Mouse (Mus musculus): ENCODE measurements around the gene Tpk1.
"Not testable (repeated sequence)": the region's sequence is repeated elsewhere in the genome, so short reads cannot be mapped to it uniquely, and the experiment has no call there.

The Tpk1 gene

DNA sequence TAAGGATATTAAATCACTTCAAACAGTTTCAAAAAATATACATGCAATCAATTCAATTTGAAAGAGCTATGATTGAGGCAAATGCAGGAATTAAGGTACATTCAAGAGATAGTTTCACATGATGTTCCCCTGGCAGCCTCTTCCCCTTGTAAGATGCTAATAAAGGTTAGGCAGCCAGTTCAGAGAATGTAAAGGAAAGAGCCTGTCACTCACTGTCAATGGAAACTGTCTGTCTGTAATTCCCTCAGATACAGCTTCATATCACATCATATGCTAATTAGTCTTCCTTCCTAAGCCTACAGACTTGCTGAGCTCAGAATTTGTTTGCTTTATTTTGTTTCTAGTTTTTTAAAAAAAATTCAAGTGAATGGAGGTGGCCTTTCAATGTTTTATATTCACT lies 147.7 kb downstream of the Tpk1 start:
- no peak for DNase-seq

- DNase-seq = no peak
These were observed 148.8 kb downstream of the Tpk1 start for GRCm38 (mm10) chr6:43517316-43517655.

DNA sequence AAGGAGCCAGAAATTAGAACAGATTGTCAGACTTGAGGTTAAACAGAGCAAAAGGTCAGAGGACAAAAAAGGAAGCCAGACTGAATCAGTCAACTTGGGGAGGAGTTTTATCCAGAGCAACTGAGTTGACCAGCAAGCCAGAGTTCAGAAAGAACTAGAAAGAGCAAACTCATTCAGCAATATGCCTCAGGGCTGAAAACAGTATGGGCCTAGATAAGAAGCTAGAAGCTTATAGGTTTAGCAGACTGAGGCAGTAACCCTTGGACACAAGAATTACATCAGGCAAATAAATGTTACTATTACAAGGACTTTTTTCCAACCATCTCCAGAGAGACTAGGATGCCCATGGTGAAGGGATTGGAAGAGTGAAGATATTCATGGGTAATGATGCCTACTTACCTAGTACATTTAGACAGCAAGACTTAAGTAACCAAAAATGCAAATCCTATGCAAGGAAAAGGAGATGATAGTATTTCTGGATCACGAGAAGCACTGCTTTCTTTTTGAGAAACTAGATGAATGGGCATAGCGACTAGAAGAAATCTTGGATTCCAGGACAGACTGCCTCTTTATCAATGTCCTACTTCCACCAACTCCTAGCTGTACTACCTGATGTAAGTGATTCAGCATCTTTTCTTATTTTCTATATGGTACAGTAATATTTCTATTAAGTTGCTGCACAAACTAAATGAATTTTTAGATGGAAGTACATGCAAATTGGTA lies 149.3 kb downstream of the Tpk1 start:
- DNase-seq = no peak

DNA sequence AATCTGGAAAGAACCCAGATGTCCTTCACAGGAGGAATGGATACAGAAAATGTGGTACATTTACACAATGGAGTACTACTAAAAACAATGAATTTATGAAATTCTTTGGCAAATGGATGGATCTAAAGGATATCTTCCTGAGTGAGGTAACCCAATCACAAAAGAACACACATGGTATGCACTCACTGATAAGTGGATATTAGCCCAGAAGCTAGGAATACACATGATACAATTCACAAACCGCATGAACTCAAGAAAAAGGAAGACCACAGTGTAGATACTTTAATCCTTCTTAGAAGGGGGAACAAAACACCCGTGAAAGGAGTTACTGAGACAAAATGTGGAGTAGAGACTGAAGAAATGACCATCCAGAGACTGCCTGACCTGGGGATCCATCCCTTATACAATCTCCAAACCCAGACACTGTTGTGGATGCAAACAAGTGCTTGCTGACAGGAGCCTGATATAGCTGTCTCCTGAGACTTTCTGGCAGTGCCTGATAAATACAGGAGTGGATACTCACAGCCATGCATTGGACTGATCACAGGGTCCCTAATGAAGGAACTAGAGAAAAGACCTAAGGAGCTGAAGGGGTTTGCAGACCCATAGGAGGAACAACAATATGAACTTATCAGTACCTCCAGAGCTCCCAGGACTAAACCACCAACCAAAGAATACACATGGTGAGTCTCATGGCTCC lies 159.2 kb downstream of the Tpk1 start:
- DNase-seq = not testable (repeated sequence)

DNA sequence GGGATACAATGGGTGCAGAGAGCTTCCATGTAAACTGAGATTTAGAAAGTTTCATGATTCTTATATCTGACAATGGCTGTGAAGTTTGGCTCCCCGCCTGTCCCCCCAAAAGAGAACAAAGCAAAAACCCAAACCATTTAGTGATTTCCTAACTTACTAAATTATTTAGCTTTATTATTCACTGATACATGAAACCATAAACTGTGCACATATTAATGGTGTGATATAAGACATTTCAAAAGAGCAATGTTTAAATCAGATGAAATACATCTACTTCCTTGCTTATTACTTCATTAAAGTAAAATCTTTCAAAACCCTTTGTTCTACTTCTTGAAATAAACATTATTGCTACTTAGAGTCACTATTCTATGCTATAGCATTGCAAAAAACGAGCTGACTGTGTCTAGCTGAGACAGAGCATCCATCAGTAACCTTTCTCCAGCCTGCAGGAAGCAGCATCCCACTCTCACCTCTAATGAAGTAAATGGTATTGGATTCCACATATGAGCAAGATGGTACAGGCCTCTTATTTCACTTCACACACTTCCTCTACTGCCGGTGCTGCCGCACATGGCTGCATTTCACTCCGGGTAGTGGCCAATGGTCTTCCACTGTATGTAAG lies 161.4 kb downstream of the Tpk1 start:
- DNase-seq = no peak

DNA sequence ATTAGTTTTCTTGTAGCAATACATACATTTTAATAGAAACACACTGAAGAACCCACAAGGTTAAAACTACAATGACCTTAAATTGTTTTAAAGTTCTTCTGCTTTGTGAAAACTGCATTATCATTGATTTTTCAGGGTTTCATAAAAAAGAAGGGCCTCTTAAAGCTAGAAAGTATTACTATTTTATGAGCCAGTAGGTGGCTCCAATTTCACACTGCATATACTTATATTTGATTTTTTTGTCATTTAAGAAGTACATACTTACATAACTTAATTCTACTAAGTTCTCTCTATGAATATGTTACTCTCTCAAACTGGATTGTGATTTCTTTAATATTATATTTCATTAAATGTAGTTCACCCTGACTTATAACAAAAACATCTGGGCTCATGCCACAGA lies 173.7 kb downstream of the Tpk1 start:
- no peak for DNase-seq

DNA sequence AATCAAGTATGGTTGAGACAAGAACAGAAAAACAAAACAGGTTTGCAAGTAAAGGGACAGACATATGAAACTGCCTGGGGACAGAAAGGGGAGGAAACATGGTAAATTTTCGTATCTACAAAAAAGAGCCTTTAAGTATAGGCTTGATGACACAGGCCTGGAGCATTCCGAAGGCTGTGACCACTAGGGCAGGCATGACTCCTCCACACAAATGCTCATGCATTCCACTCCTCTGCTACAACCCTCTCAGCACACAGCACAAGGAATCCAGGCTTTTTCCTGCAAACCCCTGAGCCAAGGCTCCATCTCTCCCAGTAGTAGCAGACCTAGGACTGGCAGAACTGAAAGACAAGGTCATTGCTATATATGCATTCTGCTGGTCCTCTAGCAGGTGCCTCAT lies 179.4 kb downstream of the Tpk1 start:
- DNase-seq = no peak

- DNase-seq = no peak
These were observed 185.4 kb downstream of the Tpk1 start for GRCm38 (mm10) chr6:43480687-43481086.

GRCm38 (mm10) chr6:43478810-43479209 lies 187.3 kb downstream of the Tpk1 start:
- no peak for DNase-seq

- DNase-seq = no peak
These were observed 189.7 kb downstream of the Tpk1 start for GRCm38 (mm10) chr6:43476406-43476805.

GRCm38 (mm10) chr6:43475921-43476320 lies 190.2 kb downstream of the Tpk1 start:
- no peak for DNase-seq

DNA sequence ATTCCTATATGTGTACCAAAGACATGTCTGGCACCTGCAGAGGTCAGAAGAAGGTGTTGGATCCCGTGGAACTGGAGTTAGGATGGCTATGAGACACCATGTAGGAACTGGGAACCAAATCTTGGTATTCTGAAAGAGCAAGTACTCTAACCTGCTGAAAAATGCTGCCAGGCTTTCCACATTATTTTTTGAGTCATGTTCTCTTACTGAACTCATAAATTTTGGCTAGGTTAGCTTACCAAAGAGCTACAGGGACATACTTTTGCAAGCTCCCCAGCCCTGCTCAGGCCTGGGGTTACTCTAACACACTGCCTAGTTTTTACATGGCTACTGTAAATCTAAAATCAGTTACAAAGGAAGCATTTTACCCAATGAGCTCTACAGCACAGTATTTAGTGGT lies 194.5 kb downstream of the Tpk1 start:
- DNase-seq = no peak

DNA sequence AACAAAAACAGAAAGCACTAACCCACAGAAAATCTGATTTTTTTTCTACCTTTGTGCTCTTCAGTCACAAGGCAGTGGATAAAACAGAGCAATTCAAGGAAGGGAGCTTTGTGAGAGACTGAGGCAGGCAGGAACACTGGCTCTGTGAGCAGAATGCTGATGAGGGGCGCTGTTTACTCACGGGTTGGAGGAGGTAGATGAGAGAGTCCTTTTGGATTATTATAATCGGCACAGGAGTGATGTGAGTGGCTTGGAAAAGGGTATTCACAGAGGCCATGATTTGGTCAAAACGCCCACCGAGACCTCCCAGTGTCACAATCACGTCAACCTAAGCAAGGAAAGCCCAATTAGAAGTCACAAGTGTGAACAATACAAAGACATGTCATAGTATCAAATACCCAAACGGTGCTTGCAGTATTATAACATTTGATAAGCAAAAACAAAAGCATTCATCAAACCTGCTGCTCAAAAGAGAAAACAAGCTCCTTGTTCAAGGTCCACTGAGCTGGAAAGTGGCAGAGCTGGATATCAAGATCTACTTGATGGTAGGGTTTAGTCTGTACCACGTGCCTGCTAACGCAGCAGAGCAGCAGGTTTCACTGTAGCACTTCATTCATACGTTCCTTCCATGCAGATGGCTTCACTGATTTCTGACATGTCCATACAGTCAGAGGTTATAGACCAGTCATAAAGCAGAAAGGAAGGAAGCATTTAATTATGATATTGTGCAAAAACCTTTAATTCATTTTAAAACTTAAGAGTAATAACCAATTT lies 197.1 kb downstream of the Tpk1 start:
- no peak for DNase-seq

DNA sequence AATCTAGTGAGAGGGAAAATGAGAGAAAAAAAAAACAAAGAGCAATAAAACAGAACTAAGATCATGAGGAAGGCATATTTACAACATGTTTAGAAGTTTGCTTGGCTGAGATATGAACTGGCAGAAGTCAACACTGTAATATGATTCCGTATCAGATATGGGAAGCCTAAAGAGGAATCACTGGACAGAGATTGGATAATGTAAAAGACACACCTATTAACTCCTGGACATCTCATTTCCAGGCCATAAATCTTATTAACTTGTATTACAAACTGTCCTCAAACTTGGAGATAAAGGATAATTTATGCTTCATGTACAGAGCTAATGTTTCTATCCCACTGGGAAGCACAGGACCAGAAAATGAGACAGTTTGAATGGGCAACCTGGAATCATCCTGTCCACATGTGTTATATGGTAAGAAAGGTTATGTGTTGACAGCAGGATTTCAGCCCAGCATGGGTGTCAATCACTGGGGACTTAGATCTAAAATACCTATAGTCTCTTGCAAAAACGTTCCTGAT lies 203.2 kb downstream of the Tpk1 start:
- DNase-seq = no peak

- DNase-seq = no peak
These were observed 203.8 kb downstream of the Tpk1 start for GRCm38 (mm10) chr6:43462189-43462848.

DNA sequence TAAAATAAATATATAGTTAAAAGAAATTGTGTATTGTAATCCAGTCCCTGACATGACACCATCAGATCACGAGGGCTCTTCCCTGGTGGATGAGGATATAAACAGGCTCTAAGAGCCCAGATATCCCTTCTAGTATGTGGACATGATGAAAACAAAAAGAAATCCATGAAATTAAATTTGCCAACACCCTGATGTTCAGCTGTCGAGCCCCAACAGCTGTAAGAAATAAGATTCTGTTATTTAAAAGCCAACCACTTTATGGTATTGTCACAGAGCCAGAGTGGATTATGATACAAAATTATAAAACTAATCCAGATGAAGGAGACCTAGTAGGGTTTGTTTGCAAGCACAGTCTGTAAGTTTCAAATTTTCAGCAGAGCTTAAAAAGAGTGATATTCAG lies 207.0 kb downstream of the Tpk1 start:
- no peak for DNase-seq

GRCm38 (mm10) chr6:43457989-43458388 lies 208.1 kb downstream of the Tpk1 start:
- no peak for DNase-seq

DNA sequence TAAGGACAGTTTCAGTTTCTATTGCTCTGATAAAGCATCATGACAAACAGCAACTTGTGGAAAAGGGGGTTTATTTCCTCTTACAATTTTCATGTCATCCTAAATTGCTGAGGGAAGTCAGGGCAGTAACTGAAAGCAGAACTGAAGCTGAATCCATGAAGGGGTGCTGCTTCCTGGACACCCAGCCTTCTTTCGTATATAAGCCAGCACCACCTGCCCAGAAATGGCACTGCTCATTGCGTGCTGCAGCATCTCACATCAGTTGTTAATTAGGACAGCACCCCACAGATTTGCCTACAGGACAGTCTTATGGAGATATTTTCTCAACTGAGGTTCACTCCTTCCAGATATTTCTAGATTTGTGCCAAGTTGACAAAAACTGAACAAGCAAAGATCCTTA lies 216.6 kb downstream of the Tpk1 start:
- DNase-seq = no peak

GRCm38 (mm10) chr6:43445856-43446255 lies 220.2 kb downstream of the Tpk1 start:
- DNase-seq = no peak

DNA sequence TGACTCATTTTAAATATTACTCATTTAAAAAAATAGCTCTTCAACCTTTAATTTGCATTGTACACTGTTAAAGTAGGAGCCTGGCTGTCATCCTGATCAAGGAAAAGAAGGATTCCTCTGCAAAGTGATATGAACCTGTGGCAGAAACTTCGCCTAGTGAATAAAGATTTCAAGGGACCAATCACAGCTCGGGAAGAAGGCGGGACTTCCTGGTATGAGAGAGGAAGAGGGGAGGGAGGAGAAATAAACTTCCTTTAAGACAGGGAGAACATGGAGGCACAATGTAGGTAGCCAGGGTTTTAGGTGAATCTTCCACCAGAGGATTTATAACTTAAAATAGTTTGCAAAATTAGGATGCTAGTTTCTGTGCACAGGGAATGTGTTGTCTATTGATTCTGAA lies 223.9 kb downstream of the Tpk1 start:
- DNase-seq = no peak

- no peak for DNase-seq
These were observed 230.0 kb downstream of the Tpk1 start for GRCm38 (mm10) chr6:43435987-43436541.

- no peak for DNase-seq
These were observed 231.7 kb downstream of the Tpk1 start for GRCm38 (mm10) chr6:43434365-43434764.
